Mouse (Mus musculus) testis, adult 2 months (tissue): Measurements from ENCODE around the gene Elavl2. TPM values are rescaled to one million over a fixed set of nuclear protein-coding genes. Genes with fewer than 3 reads are reported as not detected.
"Not testable (repeated sequence)": the region's sequence is repeated elsewhere in the genome, so short reads cannot be mapped to it uniquely, and the experiment has no call there.

Source experiments
- H3K27ac ChIP-seq: fragments of 200-500 bp; 2 replicates; pipeline ENCODE4 v1.5.1; 2012; ENCODE audit warnings: low read depth, low read length; ENCODE audit not compliant: control insufficient read depth, insufficient read depth
- H3K27me3 ChIP-seq: fragments of 200-500 bp; 2 replicates; pipeline ENCODE4 v1.6.1; 2012; ENCODE audit warnings: mild to moderate bottlenecking, low read length, moderate library complexity; ENCODE audit not compliant: control insufficient read depth, insufficient read depth
- H3K36me3 ChIP-seq: fragments of 200-500 bp; 2 replicates; pipeline ENCODE4 v1.6.1; 2012; ENCODE audit warnings: mild to moderate bottlenecking, low read length; ENCODE audit not compliant: control insufficient read depth, insufficient read depth
- H3K4me1 ChIP-seq: fragments of 200-500 bp; 2 replicates; pipeline ENCODE4 v1.6.1; 2012; ENCODE audit warnings: low read length; ENCODE audit not compliant: control insufficient read depth, insufficient read depth
- H3K4me3 ChIP-seq: fragments of 200-500 bp; 2 replicates; pipeline ENCODE4 v1.5.1; 2012; ENCODE audit warnings: low read depth, mild to moderate bottlenecking, low read length, moderate library complexity, mixed read lengths; ENCODE audit not compliant: control insufficient read depth
- CTCF ChIP-seq: fragments of 200-500 bp; IDR thresholded peaks from 2 replicates; pipeline ENCODE4 v1.5.1; 2012; ENCODE audit warnings: low read depth, mild to moderate bottlenecking, inconsistent platforms, low read length, moderate library complexity; ENCODE audit not compliant: control insufficient read depth, insufficient read depth, insufficient replicate concordance
- POLR2A ChIP-seq: fragments of 200-500 bp; IDR thresholded peaks from 2 replicates; pipeline ENCODE4 v1.6.1; 2012; ENCODE audit warnings: low read depth, mild to moderate bottlenecking, inconsistent platforms, low read length, moderate library complexity; ENCODE audit not compliant: control insufficient read depth
- polyA plus RNA-seq: library from polyadenylated mRNA; depleted of rRNA; stranded (reverse); fragments of >200 nt; gene quantifications from 2 replicates; pipeline ENCODE4 v1.2.3, GENCODE M21; 2012

The Elavl2 gene
- polyA plus RNA-seq, 1 experiment = 1.5 TPM

GRCm38 (mm10) chr4:91263733-91264440 is 136.7 kb downstream of the Elavl2 start:
- Histone ChIP-seq H3K4me3 (no peak overlapping the region), H3K4me1 (no peaks in the 10 kb centered on the region), H3K36me3 (no peaks in the 10 kb centered on the region), H3K27ac (no peak overlapping the region), H3K27me3 (no peaks in the 10 kb centered on the region)
- TF ChIP-seq POLR2A (no peak), CTCF (no peak)

GRCm38 (mm10) chr4:91262839-91263238 is 137.7 kb downstream of the Elavl2 start:
- Histone ChIP-seq H3K27ac (no peak overlapping the region), H3K4me1 (no peaks in the 10 kb centered on the region), H3K4me3 (no peak overlapping the region), H3K27me3 (no peaks in the 10 kb centered on the region), H3K36me3 (no peaks in the 10 kb centered on the region)
- no peak for TF ChIP-seq POLR2A

- no peaks in the 10 kb centered on the region for H3K4me1 ChIP-seq
- no peak overlapping the region for H3K4me3 ChIP-seq
- no peaks in the 10 kb centered on the region for H3K27me3 ChIP-seq
- no peak overlapping the region for H3K27ac ChIP-seq
- H3K36me3 ChIP-seq = no peaks in the 10 kb centered on the region
- TF ChIP-seq CTCF (no peak), POLR2A (no peak)
Observed at GRCm38 (mm10) chr4:91260622-91261021, 140.0 kb downstream of the Elavl2 start.

GRCm38 (mm10) chr4:91248650-91249049 is 151.9 kb downstream of the Elavl2 start:
- H3K27me3 ChIP-seq = no peaks in the 10 kb centered on the region
- H3K4me3 ChIP-seq = no peak overlapping the region
- no peak for TF ChIP-seq CTCF
- no peak for TF ChIP-seq POLR2A
- no peak overlapping the region for H3K27ac ChIP-seq
- H3K4me1 ChIP-seq = no peaks in the 10 kb centered on the region
- no peaks in the 10 kb centered on the region for H3K36me3 ChIP-seq

GRCm38 (mm10) chr4:91245136-91245535 is 155.4 kb downstream of the Elavl2 start:
- not testable (repeated sequence) for H3K27me3 ChIP-seq, H3K4me1 ChIP-seq, H3K27ac ChIP-seq, H3K36me3 ChIP-seq, H3K4me3 ChIP-seq

GRCm38 (mm10) chr4:91244554-91244953 is 156.0 kb downstream of the Elavl2 start:
- Histone ChIP-seq H3K4me3 (no peak overlapping the region), H3K27me3 (no peaks in the 10 kb centered on the region), H3K36me3 (no peaks in the 10 kb centered on the region), H3K4me1 (no peaks in the 10 kb centered on the region), H3K27ac (no peak overlapping the region)
- TF ChIP-seq CTCF (no peak), POLR2A (no peak)

- TF ChIP-seq CTCF (no peak), POLR2A (no peak)
- H3K27ac ChIP-seq = no peak overlapping the region
- H3K27me3 ChIP-seq = no peaks in the 10 kb centered on the region
Observed at GRCm38 (mm10) chr4:91243896-91244295, 156.7 kb downstream of the Elavl2 start.

More at GRCm38 (mm10) chr4:91243896-91244295, 156.7 kb downstream of the Elavl2 start:
- Histone ChIP-seq H3K36me3 (no peaks in the 10 kb centered on the region), H3K4me1 (no peaks in the 10 kb centered on the region), H3K4me3 (no peak overlapping the region)
